Mouse (Mus musculus) limb, embryonic 12.5 days (tissue): Measurements from ENCODE around the gene Stard13. TPM values are rescaled to one million over a fixed set of nuclear protein-coding genes. Genes with fewer than 3 reads are reported as not detected.
A peak's percentile ranks its signal among the peaks of the same experiment; 100 is the strongest.

Source experiments
- ATAC-seq: fragments of 200-750 bp; cut with Nextera tagmentation; 2 replicates; pipeline ENCODE4 v1.8.0; 2017; ENCODE audit warnings: low read depth, moderate TSS enrichment; ENCODE audit not compliant: insufficient number of reproducible peaks, insufficient read depth, low FRiP score, low TSS enrichment
- H3K27ac ChIP-seq: fragments of 300-500 bp; sonication (generic); 2 replicates; pipeline ENCODE4 v1.5.1; 2016; ENCODE audit warnings: mild to moderate bottlenecking, moderate library complexity
- H3K27me3 ChIP-seq: fragments of 300-500 bp; sonication (generic); 2 replicates; pipeline ENCODE4 v1.6.1; 2016; ENCODE audit warnings: mild to moderate bottlenecking, moderate library complexity
- H3K36me3 ChIP-seq: fragments of 300-500 bp; sonication (generic); 2 replicates; pipeline ENCODE4 v1.6.1; 2016; ENCODE audit warnings: mild to moderate bottlenecking, moderate library complexity
- H3K4me1 ChIP-seq: fragments of 300-500 bp; sonication (generic); replicated peaks from 2 replicates; pipeline ENCODE4 v1.6.1; 2016
- H3K4me2 ChIP-seq: fragments of 300-500 bp; sonication (generic); 2 replicates; pipeline ENCODE4 v1.6.1; 2016; ENCODE audit warnings: mild to moderate bottlenecking, moderate library complexity
- H3K4me3 ChIP-seq: fragments of 300-500 bp; sonication (generic); replicated peaks from 2 replicates; pipeline ENCODE4 v1.5.1; 2016; ENCODE audit warnings: mild to moderate bottlenecking
- H3K9ac ChIP-seq: fragments of 300-500 bp; sonication (generic); replicated peaks from 2 replicates; pipeline ENCODE4 v1.6.1; 2016; ENCODE audit warnings: mild to moderate bottlenecking, moderate library complexity
- H3K9me3 ChIP-seq: fragments of 300-500 bp; sonication (generic); 2 replicates; pipeline ENCODE4 v1.6.1; 2016; ENCODE audit warnings: mild to moderate bottlenecking, moderate library complexity
- WGBS: fragments of 180-500 bp; shearing (Covaris S2); methylation state at CpG from one replicate; pipeline ENCODE4 v1.1.7; 2016; 5-methylcytosine and 5-hydroxymethylcytosine counted together
- polyA plus RNA-seq: library from polyadenylated mRNA; unstranded; fragments of >200 nt; fragmentation: Nextera tagmentation; extraction: Ambion mirVana; gene quantifications from 2 replicates; pipeline ENCODE4 v1.2.1, GENCODE M21; 2016

The Stard13 gene
- polyA plus RNA-seq, 1 experiment from 2014 or later: 7.9 TPM

GRCm38 (mm10) chr5:151112743-151113142 lies 120.9 kb downstream of the Stard13 start:
- Histone ChIP-seq H3K36me3 (no peaks in the 10 kb centered on the region), H3K4me2 (no peak overlapping the region), H3K27ac (no peak overlapping the region), H3K27me3 (0 out of 2 replicates have a peak, but pooled peaks cover 6% of the 10 kb centered on the region), H3K4me3 (no peak overlapping the region), H3K9me3 (no peaks in the 10 kb centered on the region), H3K9ac (no peak overlapping the region), H3K4me1 (peaks cover 41% of the 10 kb centered on the region)
- WGBS: 89% methylated on average over 9 of the region's 9 CpGs
- no peak for ATAC-seq

GRCm38 (mm10) chr5:151111080-151111871 lies 122.4 kb downstream of the Stard13 start:
- no peak overlapping the region for H3K9ac ChIP-seq
- no peaks in the 10 kb centered on the region for H3K36me3 ChIP-seq
- 85% methylated on average over 7 of the region's 7 CpGs for WGBS
- H3K4me3 ChIP-seq: no peak overlapping the region
- H3K4me2 ChIP-seq: no peak overlapping the region
- H3K9me3 ChIP-seq: no peaks in the 10 kb centered on the region
- 0 out of 2 replicates have a peak, but pooled peaks cover 6% of the 10 kb centered on the region for H3K27me3 ChIP-seq
- H3K4me1 ChIP-seq: peaks cover 42% of the 10 kb centered on the region
- no peak for ATAC-seq
- no peak overlapping the region for H3K27ac ChIP-seq

- H3K4me3 ChIP-seq: no peak overlapping the region
- no peak overlapping the region for H3K9ac ChIP-seq
- H3K9me3 ChIP-seq: no peaks in the 10 kb centered on the region
- no peak for ATAC-seq
- no peaks in the 10 kb centered on the region for H3K36me3 ChIP-seq
- no peak overlapping the region for H3K4me2 ChIP-seq
- peak overlapping the region; percentile 54; the same call in 1 of the 2 replicates for H3K27ac ChIP-seq
- 31% methylated on average over 6 of the region's 6 CpGs for WGBS
- 0 out of 2 replicates have a peak, but pooled peaks cover 6% of the 10 kb centered on the region for H3K27me3 ChIP-seq
- H3K4me1 ChIP-seq: peaks cover 42% of the 10 kb centered on the region
These were observed 123.2 kb downstream of the Stard13 start for GRCm38 (mm10) chr5:151110461-151110908.

- no peak overlapping the region for H3K9ac ChIP-seq
- H3K27ac ChIP-seq: peak overlapping the region; percentile 54; the same call in 1 of the 2 replicates
- ATAC-seq: no peak
- WGBS: 54% methylated on average over 2 of the region's 2 CpGs
- H3K4me2 ChIP-seq: no peak overlapping the region
- no peak overlapping the region for H3K4me3 ChIP-seq
- no peaks in the 10 kb centered on the region for H3K9me3 ChIP-seq
- H3K4me1 ChIP-seq: peaks cover 43% of the 10 kb centered on the region
- no peaks in the 10 kb centered on the region for H3K36me3 ChIP-seq
- 0 out of 2 replicates have a peak, but pooled peaks cover 6% of the 10 kb centered on the region for H3K27me3 ChIP-seq
These were observed 123.8 kb downstream of the Stard13 start for GRCm38 (mm10) chr5:151109822-151110221.

GRCm38 (mm10) chr5:151108955-151109354 lies 124.7 kb downstream of the Stard13 start:
- Histone ChIP-seq H3K9me3 (no peaks in the 10 kb centered on the region), H3K27me3 (0 out of 2 replicates have a peak, but pooled peaks cover 6% of the 10 kb centered on the region), H3K4me3 (no peak overlapping the region), H3K36me3 (no peaks in the 10 kb centered on the region), H3K4me1 (peaks cover 42% of the 10 kb centered on the region), H3K27ac (no peak overlapping the region; the same call in 1 of the 2 replicates), H3K9ac (no peak overlapping the region), H3K4me2 (no peak overlapping the region)
- no peak for ATAC-seq
- 90% methylated on average over 7 of the region's 7 CpGs for WGBS

- Histone ChIP-seq H3K9me3 (no peaks in the 10 kb centered on the region), H3K4me1 (peaks cover 42% of the 10 kb centered on the region), H3K4me2 (no peak overlapping the region), H3K36me3 (no peaks in the 10 kb centered on the region), H3K27me3 (0 out of 2 replicates have a peak, but pooled peaks cover 6% of the 10 kb centered on the region), H3K9ac (no peak overlapping the region), H3K27ac (peak overlapping the region; percentile 35; the same call in 1 of the 2 replicates), H3K4me3 (no peak overlapping the region)
- no peak for ATAC-seq
- 61% methylated on average over 19 of the region's 19 CpGs for WGBS
These were observed 125.2 kb downstream of the Stard13 start for GRCm38 (mm10) chr5:151108291-151108897.

GRCm38 (mm10) chr5:151106841-151107240 lies 126.8 kb downstream of the Stard13 start:
- H3K27ac ChIP-seq: no peak overlapping the region
- no peak overlapping the region for H3K9ac ChIP-seq
- ATAC-seq: no peak
- no peaks in the 10 kb centered on the region for H3K9me3 ChIP-seq
- no peak overlapping the region for H3K4me2 ChIP-seq
- 89% methylated on average over 3 of the region's 3 CpGs for WGBS
- H3K4me3 ChIP-seq: no peak overlapping the region
- H3K27me3 ChIP-seq: 0 out of 2 replicates have a peak, but pooled peaks cover 6% of the 10 kb centered on the region
- no peaks in the 10 kb centered on the region for H3K36me3 ChIP-seq
- peaks cover 35% of the 10 kb centered on the region for H3K4me1 ChIP-seq

GRCm38 (mm10) chr5:151105054-151105971 lies 128.3 kb downstream of the Stard13 start:
- Histone ChIP-seq H3K36me3 (no peaks in the 10 kb centered on the region), H3K4me3 (no peak overlapping the region), H3K4me1 (peaks cover 39% of the 10 kb centered on the region), H3K9me3 (no peaks in the 10 kb centered on the region), H3K27me3 (0 out of 2 replicates have a peak, but pooled peaks cover 6% of the 10 kb centered on the region), H3K4me2 (no peak overlapping the region), H3K9ac (no peak overlapping the region), H3K27ac (no peak overlapping the region)
- 86% methylated on average over 10 of the region's 10 CpGs for WGBS
- ATAC-seq: no peak

GRCm38 (mm10) chr5:151104354-151105053 lies 129.1 kb downstream of the Stard13 start:
- Histone ChIP-seq H3K27ac (no peak overlapping the region), H3K27me3 (0 out of 2 replicates have a peak, but pooled peaks cover 6% of the 10 kb centered on the region), H3K4me1 (peaks cover 30% of the 10 kb centered on the region), H3K9ac (no peak overlapping the region), H3K36me3 (no peaks in the 10 kb centered on the region), H3K4me3 (no peak overlapping the region), H3K9me3 (no peaks in the 10 kb centered on the region), H3K4me2 (no peak overlapping the region)
- ATAC-seq: no peak
- WGBS: 68% methylated on average over 9 of the region's 9 CpGs

- Histone ChIP-seq H3K9me3 (no peaks in the 10 kb centered on the region), H3K4me3 (no peak overlapping the region), H3K27me3 (no peaks in the 10 kb centered on the region), H3K9ac (no peak overlapping the region), H3K36me3 (no peaks in the 10 kb centered on the region), H3K4me2 (no peak overlapping the region), H3K4me1 (peaks cover 19% of the 10 kb centered on the region), H3K27ac (no peak overlapping the region)
- WGBS: 74% methylated on average over 4 of the region's 4 CpGs
- ATAC-seq: no peak
These were observed 130.4 kb downstream of the Stard13 start for GRCm38 (mm10) chr5:151103284-151103683.
